Mouse (Mus musculus) lung, postnatal 0 days (tissue): ENCODE measurements around the gene Slc30a3.

Experiments
- CTCF ChIP-seq: IDR thresholded peaks from 2 replicates; pipeline ENCODE4 v1.5.1; 2016; ENCODE audit warnings: antibody characterized with exemption, mild to moderate bottlenecking
- EP300 ChIP-seq: IDR thresholded peaks from 2 replicates; pipeline ENCODE4 v1.6.1; 2016; ENCODE audit warnings: antibody characterized with exemption, mild to moderate bottlenecking, control low read depth

DNA sequence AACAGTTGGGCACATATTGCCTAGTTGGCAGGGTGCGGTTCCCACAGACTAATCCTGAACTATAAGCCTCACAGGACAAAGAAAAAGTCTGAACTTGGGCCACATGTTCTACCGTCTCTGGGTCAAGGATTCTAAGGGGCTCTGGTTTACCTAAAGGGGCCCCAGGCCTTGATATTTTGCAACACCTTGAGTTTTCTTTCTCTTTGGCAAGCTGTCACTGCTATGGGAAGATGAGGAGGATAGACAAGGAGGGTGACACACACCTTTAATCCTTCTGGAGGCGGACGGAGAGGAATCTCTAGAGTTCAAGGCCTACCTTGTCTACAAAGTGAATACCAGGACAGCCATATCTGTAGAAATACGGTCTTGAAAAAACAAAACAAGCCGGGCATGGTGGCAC lies 61.6 kb downstream of the Slc30a3 start:
- TF ChIP-seq CTCF (no peak), EP300 (no peak)
